Mouse (Mus musculus) retina, postnatal 7 days (tissue): ENCODE data around the gene Cdc34.
A peak's percentile ranks its signal among the peaks of the same experiment; 100 is the strongest.

Source experiments
- DNase-seq: peaks from one replicate; pipeline ENCODE4 v3.0.0-alpha.2; 2012; ENCODE audit warnings: low read depth, low spot score

Cdc34 gene

GRCm38 (mm10) chr10:79681591-79682245, at the start of gene Cdc34:
Cdc34 (plus strand) TSS chr10:79682195.
- DNase-seq = peak; percentile 99

GRCm38 (mm10) chr10:79633006-79633777, 48.8 kb upstream of the Cdc34 start:
- no peak for DNase-seq

DNA sequence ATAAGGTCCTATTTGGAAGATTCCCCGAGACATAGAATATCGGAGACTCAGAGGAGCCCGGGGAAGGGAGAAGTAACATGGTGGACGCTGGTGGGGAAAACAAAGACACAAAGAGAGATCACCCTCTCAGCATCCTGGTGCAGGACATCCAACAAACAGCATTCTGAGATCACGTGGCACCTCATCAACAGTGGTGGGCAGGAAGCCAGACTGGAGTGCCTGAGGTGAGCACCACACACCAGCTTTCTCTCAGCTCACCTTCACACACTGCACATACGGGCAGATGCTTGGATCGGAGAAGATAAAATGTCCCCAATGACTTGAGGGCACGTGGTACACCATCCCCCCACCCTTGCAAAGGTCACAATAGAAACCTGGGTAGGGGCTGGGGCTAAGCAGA, 45.7 kb upstream of the Cdc34 start:
- no peak for DNase-seq

DNA sequence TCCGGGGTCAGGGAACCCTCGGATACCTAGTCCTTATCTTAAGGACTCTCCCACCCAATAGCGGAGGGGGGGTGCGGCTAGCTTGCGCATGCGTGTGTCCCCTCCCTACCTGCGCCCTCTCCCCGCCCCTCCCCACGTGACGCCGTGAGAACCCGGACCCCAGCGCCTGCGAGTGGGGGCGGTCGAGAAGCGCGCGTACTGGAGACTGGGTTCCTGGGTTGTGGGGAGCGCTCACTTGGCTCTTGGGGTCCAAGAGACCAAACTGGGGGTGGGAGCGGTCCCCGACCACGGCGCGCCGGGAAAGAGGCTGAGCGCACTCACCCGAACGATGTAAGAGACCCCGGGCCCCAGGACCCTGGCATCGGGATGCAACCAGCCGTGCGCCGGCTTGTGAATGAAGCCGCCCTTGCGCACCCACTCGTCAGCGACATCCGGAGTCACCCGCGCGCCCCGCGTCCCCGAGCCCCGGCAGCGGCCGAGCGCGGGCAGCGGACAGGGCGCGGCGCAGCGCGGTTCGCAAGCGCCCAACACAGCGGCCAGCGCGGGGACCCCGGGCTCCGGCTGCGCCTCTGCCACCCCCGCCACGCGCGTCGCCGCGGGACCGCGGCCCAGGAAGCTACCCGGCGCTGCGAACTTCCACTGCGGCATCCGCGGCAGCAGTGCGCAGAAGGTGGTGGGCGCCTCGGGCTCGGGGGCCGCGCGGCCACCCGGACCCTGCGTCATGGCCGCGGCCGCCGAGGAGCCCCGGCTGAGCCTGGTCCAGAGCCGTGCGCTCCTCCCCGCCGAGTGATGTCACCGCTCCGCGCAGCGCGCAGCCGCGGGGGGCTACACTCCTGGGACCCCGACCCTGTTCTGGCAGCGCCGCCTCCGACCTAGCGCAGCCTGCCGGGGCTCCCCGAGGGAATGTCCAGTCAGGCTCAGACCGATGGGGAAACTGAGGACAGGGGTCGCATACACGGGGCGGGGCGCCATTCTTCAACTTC, 44.6 kb upstream of the Cdc34 start, which contains the start of gene Shc2:
Gene Shc2, minus strand, starts transcription at position 791 of the 983 bp plus-strand sequence.
- no peak for DNase-seq

DNA sequence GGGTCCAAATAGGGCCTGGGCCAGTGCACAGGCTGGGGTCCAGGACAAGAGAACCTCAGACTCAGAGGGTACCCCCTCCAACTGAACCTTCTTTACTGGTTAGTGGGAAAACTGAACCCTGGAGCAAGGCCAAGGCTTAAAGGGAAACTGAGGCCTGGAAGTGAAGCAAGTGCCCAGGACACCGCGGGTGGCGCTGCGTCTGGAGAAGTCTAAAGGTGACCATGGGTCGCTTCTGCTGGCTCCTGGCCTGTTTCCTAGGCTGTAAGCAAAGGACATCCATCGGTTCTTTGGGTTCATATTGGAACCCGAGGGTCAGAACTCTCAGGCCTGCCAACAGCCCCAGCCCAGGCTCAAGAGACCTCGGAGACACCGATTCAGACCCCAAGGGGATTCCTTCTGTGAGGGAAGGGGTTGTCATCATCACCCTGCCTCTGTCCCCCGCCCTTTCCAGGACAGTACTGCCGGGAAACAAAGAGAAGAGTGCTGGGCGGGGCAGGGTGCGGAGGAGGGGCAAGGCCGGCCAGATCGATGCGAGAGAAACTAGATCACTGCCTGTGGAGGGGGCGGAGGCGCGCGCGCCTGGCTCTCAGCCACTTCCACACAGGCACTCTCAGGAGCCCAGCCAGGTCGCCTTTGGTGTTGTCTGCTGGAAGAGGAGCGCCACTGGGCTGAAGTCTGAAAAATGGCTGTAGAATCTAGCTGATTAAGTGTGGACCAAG, 43.4 kb upstream of the Cdc34 start:
- DNase-seq = no peak

DNA sequence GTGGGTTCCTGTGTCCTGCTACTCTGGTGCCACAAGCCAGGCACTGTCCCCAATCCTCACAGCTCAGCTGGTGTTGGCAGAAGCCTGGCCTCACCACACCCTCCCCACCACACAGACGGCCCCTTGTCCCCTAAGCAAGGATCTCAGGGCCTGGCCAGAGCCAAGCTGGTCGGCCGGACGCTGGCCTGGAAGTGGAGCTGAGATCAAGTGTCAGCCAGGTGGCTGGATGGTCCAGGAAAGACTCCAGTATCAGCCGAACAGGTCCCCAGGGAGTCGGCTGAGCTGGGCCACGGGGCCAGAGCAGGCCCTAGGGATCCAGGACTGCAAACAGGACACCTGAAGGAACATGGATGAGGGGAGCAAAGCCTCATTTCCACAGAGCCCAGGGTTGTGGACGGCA, 36.3 kb upstream of the Cdc34 start, which contains the start of gene Odf3l2:
Gene Odf3l2, minus strand, starts transcription at position 28 of the 400 bp plus-strand sequence.
- DNase-seq = no peak

DNA sequence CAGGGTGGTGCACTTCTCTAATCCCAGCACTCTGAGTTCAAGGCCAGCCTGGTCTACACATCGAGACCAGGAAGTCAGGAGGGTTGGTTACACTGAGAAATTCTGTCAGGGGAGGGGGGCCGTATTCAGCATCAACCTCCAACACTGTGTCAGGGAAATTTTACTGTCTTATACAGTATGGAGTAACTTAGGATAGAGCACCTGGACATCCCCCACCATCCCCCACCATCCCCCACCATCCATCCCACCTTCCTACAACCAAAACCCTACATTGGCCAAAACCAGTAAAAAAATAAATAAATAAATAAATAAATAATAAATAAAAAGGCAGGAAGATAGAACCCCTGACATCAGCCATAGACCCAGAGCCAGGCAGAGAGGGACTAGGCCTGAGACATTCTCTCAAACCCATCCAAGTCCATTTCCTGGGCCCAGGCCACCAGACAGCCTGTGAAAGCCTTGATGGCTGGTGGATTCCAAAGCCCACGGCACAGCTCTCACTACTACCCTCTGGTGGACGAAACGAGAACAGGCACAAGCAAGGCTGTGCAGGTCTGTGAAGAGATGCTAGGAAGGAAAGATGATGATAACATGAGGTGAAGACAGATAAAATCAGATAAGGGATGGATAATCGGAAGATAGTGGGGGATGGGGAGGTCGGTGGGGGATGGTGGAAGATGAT, 32.8 kb upstream of the Cdc34 start:
- DNase-seq = peak; percentile 77

GRCm38 (mm10) chr10:79652789-79653188, 29.2 kb upstream of the Cdc34 start:
- DNase-seq = no peak

DNA sequence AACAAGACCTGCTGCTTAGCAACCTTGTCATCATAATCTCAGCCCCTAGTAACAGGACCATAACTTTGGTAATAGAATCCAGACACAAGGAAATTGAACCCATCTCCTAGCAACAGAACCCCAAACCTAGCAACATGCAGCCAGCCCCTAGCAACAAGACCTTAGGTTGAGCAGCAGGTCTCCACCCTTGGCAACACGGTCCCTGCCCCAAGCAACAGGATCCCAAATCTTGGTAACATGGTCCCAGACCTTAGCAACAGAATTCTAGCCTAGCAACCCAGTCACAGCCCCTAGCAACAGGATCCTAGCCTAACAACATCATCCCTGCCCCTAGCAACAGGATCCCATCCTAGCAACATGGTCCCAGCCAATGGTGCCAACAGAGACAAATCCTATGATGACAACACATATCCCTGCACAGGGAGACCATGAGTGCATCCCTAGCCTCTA, 27.0 kb upstream of the Cdc34 start:
- DNase-seq = no peak

- no peak for DNase-seq
Measured at GRCm38 (mm10) chr10:79658829-79659228, 23.2 kb upstream of the Cdc34 start.

DNA sequence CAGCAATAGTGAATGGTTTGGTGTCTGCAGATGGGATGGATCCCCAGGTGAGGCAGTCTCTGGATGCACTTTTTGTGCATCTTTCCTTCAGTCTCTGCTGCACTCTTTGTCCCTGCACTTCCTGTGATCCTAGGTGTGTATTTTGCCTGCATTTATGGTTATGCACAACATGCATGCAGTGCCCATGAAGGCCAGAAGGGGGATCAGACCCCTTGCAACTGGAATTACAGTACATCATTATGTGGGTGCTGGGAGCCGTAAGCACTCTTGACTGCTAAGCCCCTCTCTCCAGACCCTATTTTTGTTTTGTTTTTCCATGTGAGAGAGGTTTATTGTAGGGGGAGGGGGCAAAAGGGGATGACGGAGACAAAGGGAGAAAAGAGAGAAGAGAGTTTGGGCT, 21.7 kb upstream of the Cdc34 start:
- DNase-seq = no peak

DNA sequence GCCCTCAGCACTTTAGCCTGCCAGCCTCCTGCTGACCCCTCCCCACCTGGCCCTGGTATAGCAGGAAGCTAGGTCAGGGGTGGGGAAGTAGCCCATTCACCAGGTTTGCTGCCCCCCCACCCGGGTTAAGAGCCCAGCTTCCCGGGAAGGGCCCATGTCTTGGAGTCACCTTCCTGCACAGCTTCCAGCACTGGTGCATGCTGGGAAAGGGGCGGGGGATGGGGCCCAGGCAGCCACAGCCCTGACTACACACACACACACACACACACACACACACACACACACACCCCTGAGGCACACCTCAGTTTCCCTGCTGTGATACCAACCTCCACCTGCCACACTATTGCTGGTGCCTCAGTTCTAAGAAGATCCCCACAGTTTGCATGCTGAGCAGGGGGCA, 20.1 kb upstream of the Cdc34 start:
- no peak for DNase-seq

- peak; percentile 55 for DNase-seq
Measured at GRCm38 (mm10) chr10:79664131-79664665, 17.8 kb upstream of the Cdc34 start, which contains the start of gene Madcam1. Madcam1 (plus strand) TSS chr10:79664559.

DNA sequence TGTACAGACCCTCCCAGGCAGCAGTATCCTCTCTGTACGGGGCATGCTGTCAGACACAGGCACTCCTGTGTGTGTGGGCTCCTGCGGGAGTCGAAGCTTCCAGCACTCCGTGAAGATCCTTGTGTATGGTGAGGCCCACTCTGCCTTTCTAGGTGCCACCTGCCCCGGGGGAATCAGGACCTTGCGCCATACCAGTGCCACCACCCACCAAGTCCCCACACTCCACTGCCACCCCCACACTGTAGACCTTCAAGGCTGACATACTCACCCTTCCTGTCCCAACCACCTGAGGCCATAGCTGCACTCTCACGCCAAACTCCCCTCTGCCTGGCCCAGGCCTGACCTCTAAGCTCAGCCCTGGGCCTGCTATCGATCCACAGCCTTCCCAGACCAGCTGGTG, 16.9 kb upstream of the Cdc34 start:
- no peak for DNase-seq

DNA sequence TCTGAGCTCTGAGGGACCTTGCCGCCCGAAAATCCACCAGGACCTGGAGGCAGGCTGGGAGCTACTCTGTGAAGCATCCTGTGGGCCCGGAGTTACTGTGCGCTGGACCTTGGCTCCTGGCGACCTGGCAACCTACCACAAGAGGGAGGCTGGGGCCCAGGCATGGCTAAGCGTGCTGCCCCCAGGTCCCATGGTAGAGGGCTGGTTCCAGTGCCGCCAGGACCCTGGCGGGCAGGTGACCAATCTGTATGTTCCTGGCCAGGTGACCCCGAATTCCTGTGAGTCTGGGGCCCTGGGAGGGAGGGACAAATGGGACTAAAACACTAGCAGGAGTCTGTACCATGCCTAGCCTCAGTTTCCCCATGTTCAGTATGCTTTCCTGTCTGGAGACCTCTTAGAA, 15.5 kb upstream of the Cdc34 start:
- DNase-seq = no peak

- DNase-seq = no peak
Measured at GRCm38 (mm10) chr10:79668076-79668475, 13.9 kb upstream of the Cdc34 start.

GRCm38 (mm10) chr10:79668771-79669575, 13.0 kb upstream of the Cdc34 start, which contains the start of gene Tpgs1:
Tpgs1 (plus strand) TSS chr10:79669369.
- peak; percentile 89 for DNase-seq

DNA sequence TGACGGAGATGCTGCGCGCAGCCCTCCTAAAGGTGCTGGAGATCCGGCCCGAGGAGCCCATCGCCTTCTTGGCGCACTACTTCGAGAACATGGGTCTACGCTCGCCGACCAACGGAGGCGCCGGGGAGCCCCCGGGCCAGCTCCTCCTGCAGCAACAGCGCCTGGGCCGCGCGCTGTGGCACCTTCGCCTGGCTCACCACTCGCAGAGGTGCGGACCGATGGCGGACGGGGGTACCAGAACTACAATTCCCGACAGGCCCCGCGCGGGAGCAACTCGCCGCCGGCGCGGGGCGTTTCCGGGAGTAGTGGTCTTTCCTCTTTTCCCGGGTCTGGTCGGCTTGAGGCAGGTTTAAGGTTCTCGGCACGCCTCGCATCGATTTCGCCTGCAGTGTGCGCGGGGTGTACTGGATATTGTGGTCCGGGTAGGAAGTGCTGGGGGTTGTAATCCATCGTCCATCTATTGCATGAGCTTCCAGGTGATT, 12.4 kb upstream of the Cdc34 start:
- peak; percentile 43 for DNase-seq
